Mouse (Mus musculus): ENCODE data around the gene Epn2.

The Epn2 gene

GRCm38 (mm10) chr11:61487936-61488335 lies 91.6 kb downstream of the Epn2 start:
- no peak for DNase-seq (ENCODE audit: low spot score)

- no peak for DNase-seq (ENCODE audit: low spot score)
Observed at GRCm38 (mm10) chr11:61487401-61487800, 92.1 kb downstream of the Epn2 start.

- DNase-seq (ENCODE audit: low spot score), result no peak
Observed at GRCm38 (mm10) chr11:61486458-61487219, 92.8 kb downstream of the Epn2 start.

- no peak for DNase-seq (ENCODE audit: low spot score)
Observed at GRCm38 (mm10) chr11:61485541-61486457, 93.7 kb downstream of the Epn2 start.

- peak; percentile 61 for DNase-seq (ENCODE audit: low spot score)
Observed at GRCm38 (mm10) chr11:61484613-61485540, 94.6 kb downstream of the Epn2 start, which contains the start of gene Mfap4. Gene Mfap4, plus strand, starts transcription at chr11:61485431.

GRCm38 (mm10) chr11:61484256-61484612 lies 95.3 kb downstream of the Epn2 start:
- DNase-seq (ENCODE audit: low spot score), result no peak

- no peak for DNase-seq (ENCODE audit: low spot score)
Observed at GRCm38 (mm10) chr11:61483226-61483845, 96.2 kb downstream of the Epn2 start.

- DNase-seq (ENCODE audit: low spot score), result no peak
Observed at GRCm38 (mm10) chr11:61481239-61482090, 98.0 kb downstream of the Epn2 start.

GRCm38 (mm10) chr11:61478788-61479187 lies 100.7 kb downstream of the Epn2 start:
- DNase-seq (ENCODE audit: low spot score), result no peak

GRCm38 (mm10) chr11:61477566-61478508 lies 101.7 kb downstream of the Epn2 start:
- DNase-seq (ENCODE audit: low spot score), result no peak

- peak; percentile 35 for DNase-seq (ENCODE audit: low spot score)
Observed at GRCm38 (mm10) chr11:61476786-61477382, 102.6 kb downstream of the Epn2 start.

- no peak for DNase-seq (ENCODE audit: low spot score)
Observed at GRCm38 (mm10) chr11:61473630-61474029, 105.9 kb downstream of the Epn2 start.

GRCm38 (mm10) chr11:61470880-61471279 lies 108.6 kb downstream of the Epn2 start:
- no peak for DNase-seq (ENCODE audit: low spot score)

GRCm38 (mm10) chr11:61469317-61469917 lies 110.1 kb downstream of the Epn2 start:
- no peak for DNase-seq (ENCODE audit: low spot score)

- no peak for DNase-seq (ENCODE audit: low spot score)
Observed at GRCm38 (mm10) chr11:61468534-61468933, 111.0 kb downstream of the Epn2 start.
